Mouse (Mus musculus) ES-E14 (cell line): ENCODE measurements around the gene Olfr429. TPM values are rescaled to one million over a fixed set of nuclear protein-coding genes. Genes with fewer than 3 reads are reported as not detected.
"Not testable (repeated sequence)": the region's sequence is repeated elsewhere in the genome, so short reads cannot be mapped to it uniquely, and the experiment has no call there.

Source experiments
- DNase-seq: peaks from one replicate; pipeline ENCODE4 v3.0.0-alpha.2; 2013; ENCODE audit warnings: low read depth, low spot score
- H3K27ac ChIP-seq: 2 replicates; pipeline ENCODE4 v1.5.1; 2012; ENCODE audit warnings: low read depth, mild to moderate bottlenecking, low read length, moderate library complexity, mixed read lengths; ENCODE audit not compliant: poor library complexity, insufficient read depth, severe bottlenecking
- H3K36me3 ChIP-seq: 2 replicates; pipeline ENCODE4 v1.6.1; 2012; ENCODE audit warnings: mild to moderate bottlenecking, low read length, moderate library complexity, mixed read lengths; ENCODE audit not compliant: control insufficient read depth, poor library complexity, insufficient read depth, severe bottlenecking
- H3K4me1 ChIP-seq, 2 experiments: fragments of 150-350 bp in 1 of 2; sonication (generic) in 1 of 2; 2 replicates each; pipeline ENCODE4 v1.6.1; 2012; ENCODE audit warnings: low read length in 2 of 2, mild to moderate bottlenecking in 1 of 2, mixed read lengths in 1 of 2; ENCODE audit not compliant: control insufficient read depth in 2 of 2, insufficient read depth in 2 of 2, poor library complexity in 1 of 2
- H3K4me3 ChIP-seq, 2 experiments: fragments of 150-350 bp in 1 of 2; sonication (generic) in 1 of 2; 2 replicates each; pipeline ENCODE4 v1.5.1; 2012; ENCODE audit warnings: low read length in 2 of 2, low read depth in 1 of 2, mild to moderate bottlenecking in 1 of 2, mixed read lengths in 1 of 2; ENCODE audit not compliant: insufficient read depth in 1 of 2, poor library complexity in 1 of 2, severe bottlenecking in 1 of 2
- H3K9ac ChIP-seq: 2 replicates; pipeline ENCODE4 v1.6.1; 2012; ENCODE audit warnings: low read depth, mild to moderate bottlenecking, low read length, mixed read lengths; ENCODE audit not compliant: poor library complexity, insufficient read depth, severe bottlenecking
- H3K9me3 ChIP-seq: fragments of 150-350 bp; sonication (generic); 2 replicates; pipeline ENCODE4 v1.6.1; 2012; ENCODE audit warnings: low read depth, mild to moderate bottlenecking, low read length; ENCODE audit not compliant: control insufficient read depth, insufficient read depth
- CHD2 ChIP-seq: IDR thresholded peaks from 2 replicates; pipeline ENCODE4 v1.6.1; 2014; ENCODE audit warnings: mild to moderate bottlenecking, low read depth, low read length, inconsistent platforms
- HCFC1 ChIP-seq: IDR thresholded peaks from 2 replicates; pipeline ENCODE4 v1.6.1; 2012; ENCODE audit warnings: low read length, inconsistent platforms, borderline replicate concordance; ENCODE audit not compliant: insufficient read depth
- MAFK ChIP-seq: IDR thresholded peaks from 2 replicates; pipeline ENCODE4 v1.6.1; 2014; ENCODE audit warnings: mild to moderate bottlenecking, low read depth, low read length, inconsistent platforms; ENCODE audit not compliant: insufficient read depth
- ZC3H11A ChIP-seq: IDR thresholded peaks from 2 replicates; pipeline ENCODE4 v1.6.1; 2012; ENCODE audit warnings: low read depth, mild to moderate bottlenecking, inconsistent platforms, low read length, borderline replicate concordance
- ZNF384 ChIP-seq: IDR thresholded peaks from 2 replicates; pipeline ENCODE4 v1.6.1; 2012; ENCODE audit warnings: low read depth, low read length, inconsistent platforms
- in situ Hi-C, 2 experiments: fragments of 600-800 bp; cut with MboI; formaldehyde crosslinking; loops; one replicate each; pipeline ENCODE4 v1.15.1; 2025; ENCODE audit warnings: low sequenced_read_pairs in 2 of 2, inconsistent platforms in 1 of 2; ENCODE audit not compliant: unreplicated experiment in 2 of 2
- total RNA-seq: library from RNA; depleted of rRNA; stranded (reverse); fragments of 300-350 nt; gene quantifications from 2 replicates; pipeline ENCODE4 v1.2.3, GENCODE M21; 2012

Gene Olfr429
- total RNA-seq, 1 experiment: not detected

DNA sequence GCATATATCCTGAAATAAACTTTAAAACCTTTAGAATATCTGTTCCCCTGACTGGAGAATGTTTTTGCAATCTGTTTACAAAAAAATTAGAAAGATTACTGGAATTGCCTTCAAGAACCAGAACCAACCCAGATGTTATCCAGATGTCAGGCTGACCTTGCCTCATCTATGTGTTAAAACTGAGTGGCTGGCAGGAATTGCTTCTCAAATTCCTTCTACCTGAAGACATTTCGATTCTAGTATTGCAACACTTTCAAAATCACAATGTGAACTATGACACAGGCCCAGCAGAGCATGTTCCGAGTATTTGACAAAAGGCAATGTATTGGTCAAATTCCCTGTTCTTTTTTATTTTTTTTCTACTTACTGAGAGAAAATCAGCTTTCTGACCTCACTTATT, 39.7 kb upstream of the Olfr429 start:
- DNase-seq: no peak
- no peak overlapping the region for H3K9ac ChIP-seq
- TF ChIP-seq HCFC1 (no peak), ZNF384 (no peak), ZC3H11A (no peak), CHD2 (no peak), MAFK (no peak)
- no peak overlapping the region for H3K4me3 ChIP-seq
- no peaks in the 10 kb centered on the region for H3K36me3 ChIP-seq
- H3K9me3 ChIP-seq: no peaks in the 10 kb centered on the region
- in situ Hi-C loops: no loop called here
- H3K4me1 ChIP-seq: no peaks in the 10 kb centered on the region
- no peak overlapping the region for H3K27ac ChIP-seq

DNA sequence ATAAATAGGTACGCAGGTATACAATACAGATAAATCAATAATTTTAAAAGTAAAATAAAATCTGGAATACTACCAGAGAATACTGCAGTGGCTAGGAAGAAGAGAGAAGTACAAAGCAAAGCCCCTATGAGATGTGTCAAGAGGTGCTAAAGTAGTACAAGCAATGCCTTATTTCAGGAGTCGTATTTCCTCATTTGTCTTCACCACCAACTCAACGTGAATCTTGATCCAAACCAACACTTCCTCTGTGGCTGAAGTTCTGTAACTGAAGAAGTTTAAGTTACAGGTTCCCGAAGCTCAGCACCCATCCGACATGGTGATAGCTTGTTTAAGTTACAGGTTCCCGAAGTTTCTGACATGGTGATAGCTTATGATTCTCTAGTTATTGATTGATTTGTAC, 35.9 kb upstream of the Olfr429 start:
- H3K27ac ChIP-seq, H3K36me3 ChIP-seq, H3K4me3 ChIP-seq, H3K9ac ChIP-seq, DNase-seq, H3K4me1 ChIP-seq, in situ Hi-C loops, H3K9me3 ChIP-seq: not testable (repeated sequence)

DNA sequence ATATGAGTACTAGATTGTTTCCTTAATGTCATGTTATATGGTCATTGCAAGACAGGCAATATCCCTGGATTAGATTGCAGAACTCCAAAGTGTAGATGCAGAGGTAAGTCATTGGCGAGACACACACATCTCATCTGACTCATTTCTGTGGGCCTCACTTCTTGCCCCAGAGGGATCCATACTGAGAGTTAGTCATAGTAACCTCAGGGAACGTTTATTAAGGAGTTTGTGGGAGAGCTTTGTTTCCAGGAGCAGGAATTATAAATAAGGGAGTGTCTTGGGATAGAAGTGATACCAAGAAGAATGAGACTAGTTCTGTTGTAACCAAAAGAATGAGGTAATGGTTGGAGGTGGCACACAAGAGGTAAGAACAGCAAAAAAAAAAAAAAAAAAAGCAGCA, 35.2 kb upstream of the Olfr429 start, which contains the start of gene Olfr432:
Olfr432 (plus strand) TSS at position 313 of the 400 bp plus-strand sequence.
- TF ChIP-seq MAFK: no peak
- TF ChIP-seq HCFC1: no peak
- TF ChIP-seq ZNF384: no peak
- no peak for TF ChIP-seq ZC3H11A
- no peak for TF ChIP-seq CHD2
- in situ Hi-C loops: no loop called here
- H3K4me3 ChIP-seq: no peak within 1 kb of the TSS

DNA sequence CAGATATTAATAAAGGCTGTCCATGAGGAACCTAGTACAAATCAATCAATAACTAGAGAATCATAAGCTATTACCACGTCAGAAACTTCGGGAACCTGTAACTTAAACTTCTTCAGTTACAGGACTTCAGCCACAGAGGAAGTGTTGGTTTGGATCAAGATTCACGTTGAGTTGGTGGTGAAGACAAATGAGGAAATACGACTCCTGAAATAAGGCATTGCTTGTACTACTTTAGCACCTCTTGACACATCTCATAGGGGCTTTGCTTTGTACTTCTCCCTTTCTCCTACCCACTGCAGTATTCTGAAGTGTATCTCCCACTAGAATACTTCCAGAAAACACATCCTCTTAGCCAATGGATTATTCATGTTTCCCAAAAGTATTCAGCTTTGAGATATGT, 34.8 kb upstream of the Olfr429 start:
- H3K9ac ChIP-seq, DNase-seq, H3K4me3 ChIP-seq, H3K27ac ChIP-seq, H3K4me1 ChIP-seq, H3K36me3 ChIP-seq, in situ Hi-C loops, H3K9me3 ChIP-seq: not testable (repeated sequence)

More for the DNA sequence above, 35.2 kb upstream of the Olfr429 start, which contains the start of gene Olfr432:
- no peaks in the 10 kb centered on the region for H3K36me3 ChIP-seq
- no peak within 1 kb of the TSS for H3K9ac ChIP-seq
- DNase-seq: no peak
- no peak within 1 kb of the TSS for H3K27ac ChIP-seq
- H3K4me1 ChIP-seq: no peaks in the 10 kb centered on the region
- no peaks in the 10 kb centered on the region for H3K9me3 ChIP-seq

DNA sequence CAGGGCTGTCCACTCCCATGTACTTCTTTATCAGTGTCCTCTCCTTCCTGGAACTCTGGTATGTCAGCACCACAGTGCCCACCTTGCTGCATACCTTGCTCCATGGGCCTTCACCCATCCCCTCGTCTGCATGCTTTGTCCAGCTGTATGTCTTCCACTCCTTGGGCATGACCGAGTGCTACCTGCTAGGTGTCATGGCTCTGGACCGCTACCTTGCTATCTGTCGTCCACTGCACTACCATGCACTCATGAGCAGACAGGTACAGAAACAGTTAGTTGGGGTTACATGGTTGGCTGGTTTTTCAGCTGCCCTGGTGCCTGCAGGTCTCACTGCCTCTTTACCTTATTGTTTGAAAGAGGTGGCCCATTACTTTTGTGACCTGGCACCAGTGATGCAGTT, 33.6 kb upstream of the Olfr429 start:
- no peak for TF ChIP-seq ZNF384
- TF ChIP-seq CHD2: no peak
- no peak for TF ChIP-seq ZC3H11A
- TF ChIP-seq HCFC1: no peak
- TF ChIP-seq MAFK: no peak

More for the DNA sequence above, 33.6 kb upstream of the Olfr429 start:
- H3K36me3 ChIP-seq: no peaks in the 10 kb centered on the region
- no peak overlapping the region for H3K27ac ChIP-seq
- no peak overlapping the region for H3K4me3 ChIP-seq
- no peaks in the 10 kb centered on the region for H3K9me3 ChIP-seq
- DNase-seq: no peak
- no peak overlapping the region for H3K9ac ChIP-seq
- no peaks in the 10 kb centered on the region; a peak in 1 of 4 replicates for H3K4me1 ChIP-seq
- in situ Hi-C loops: no loop called here
